Mouse (Mus musculus) stomach, embryonic 15.5 days (tissue): Measurements from ENCODE around the gene Gm44502. TPM values are rescaled to one million over a fixed set of nuclear protein-coding genes. Genes with fewer than 3 reads are reported as not detected.

Experiments used
- ATAC-seq: fragments of 200-750 bp; cut with Nextera tagmentation; 2 replicates; pipeline ENCODE4 v1.8.0; 2017; ENCODE audit warnings: low read depth, moderate number of reproducible peaks, moderate TSS enrichment; ENCODE audit not compliant: insufficient read depth, low FRiP score
- H3K27ac ChIP-seq: fragments of 300-500 bp; sonication (generic); 2 replicates; pipeline ENCODE4 v1.5.1; 2015; ENCODE audit warnings: mild to moderate bottlenecking, inconsistent platforms
- H3K27me3 ChIP-seq: fragments of 300-500 bp; sonication (generic); replicated peaks from 2 replicates; pipeline ENCODE4 v1.6.1; 2015; ENCODE audit warnings: inconsistent platforms
- H3K36me3 ChIP-seq: fragments of 300-500 bp; sonication (generic); 2 replicates; pipeline ENCODE4 v1.6.1; 2015; ENCODE audit warnings: inconsistent platforms
- H3K4me1 ChIP-seq: fragments of 300-500 bp; sonication (generic); 2 replicates; pipeline ENCODE4 v1.6.1; 2015; ENCODE audit warnings: inconsistent platforms
- H3K4me2 ChIP-seq: fragments of 300-500 bp; sonication (generic); 2 replicates; pipeline ENCODE4 v1.6.1; 2015; ENCODE audit warnings: mild to moderate bottlenecking, inconsistent platforms
- H3K4me3 ChIP-seq: fragments of 300-500 bp; sonication (generic); replicated peaks from 2 replicates; pipeline ENCODE4 v1.5.1; 2015; ENCODE audit warnings: inconsistent platforms
- H3K9ac ChIP-seq: fragments of 300-500 bp; sonication (generic); 2 replicates; pipeline ENCODE4 v1.6.1; 2015; ENCODE audit warnings: inconsistent platforms
- H3K9me3 ChIP-seq: fragments of 300-500 bp; sonication (generic); 2 replicates; pipeline ENCODE4 v1.6.1; 2016; ENCODE audit warnings: inconsistent platforms
- WGBS: fragments of 180-500 bp; shearing (Covaris S2); methylation state at CpG from one replicate; pipeline ENCODE4 v1.1.7; 2015; 5-methylcytosine and 5-hydroxymethylcytosine counted together
- polyA plus RNA-seq: library from polyadenylated mRNA; unstranded; fragments of >200 nt; fragmentation: Nextera tagmentation; extraction: Ambion mirVana; gene quantifications from 2 replicates; pipeline ENCODE4 v1.2.1, GENCODE M21; 2015

The Gm44502 gene
- polyA plus RNA-seq, result not detected in 2 replicates

GRCm38 (mm10) chr15:89429352-89430221, at the start of gene Gm44502, which contains the start of the genes C730034F03Rik and Chkb:
TSS of gene Gm44502 (minus strand) at chr15:89429696.
TSS of gene C730034F03Rik (plus strand) at chr15:89429589.
TSS of gene Chkb (minus strand) at chr15:89429908.
- under 1% methylated on average over 70 of the region's 70 CpGs for WGBS
- ATAC-seq, result peak; percentile 93
- Histone ChIP-seq H3K36me3 (0 out of 2 replicates have a peak, but pooled peaks cover 4% of the 10 kb centered on the region), H3K9ac (peak within 1 kb of the TSS; percentile 62), H3K27me3 (no peaks in the 10 kb centered on the region), H3K9me3 (no peaks in the 10 kb centered on the region), H3K4me2 (peak within 1 kb of the TSS; percentile 94), H3K4me3 (peak within 1 kb of the TSS; percentile 73), H3K4me1 (peaks cover 7% of the 10 kb centered on the region), H3K27ac (peak within 1 kb of the TSS; percentile 98)

DNA sequence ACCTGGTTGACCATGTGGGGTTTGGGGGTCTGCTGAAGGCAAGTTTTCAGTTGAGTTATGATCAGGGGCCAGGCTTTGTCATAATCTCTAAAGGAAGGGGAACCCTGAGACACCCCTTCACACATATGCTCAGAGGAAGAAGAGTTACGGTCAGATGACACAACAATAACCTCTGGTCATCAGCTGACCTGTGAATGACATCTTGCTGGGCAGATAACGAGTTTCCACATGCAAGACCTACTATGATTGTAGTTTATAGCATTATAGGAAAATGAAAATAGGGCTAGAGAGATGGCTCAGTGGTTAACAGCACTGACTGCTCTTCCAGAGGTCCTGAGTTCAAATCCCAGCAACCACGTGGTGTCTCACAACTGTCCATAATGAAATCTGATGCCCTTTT, 49.1 kb upstream of the Gm44502 start:
- Histone ChIP-seq H3K9me3 (no peaks in the 10 kb centered on the region), H3K4me1 (peaks cover 10% of the 10 kb centered on the region), H3K27ac (no peak overlapping the region), H3K4me2 (no peak overlapping the region), H3K27me3 (no peaks in the 10 kb centered on the region), H3K4me3 (no peak overlapping the region), H3K36me3 (no peaks in the 10 kb centered on the region), H3K9ac (no peak overlapping the region)
- no peak for ATAC-seq
- 87% methylated on average over 3 of the region's 3 CpGs for WGBS

DNA sequence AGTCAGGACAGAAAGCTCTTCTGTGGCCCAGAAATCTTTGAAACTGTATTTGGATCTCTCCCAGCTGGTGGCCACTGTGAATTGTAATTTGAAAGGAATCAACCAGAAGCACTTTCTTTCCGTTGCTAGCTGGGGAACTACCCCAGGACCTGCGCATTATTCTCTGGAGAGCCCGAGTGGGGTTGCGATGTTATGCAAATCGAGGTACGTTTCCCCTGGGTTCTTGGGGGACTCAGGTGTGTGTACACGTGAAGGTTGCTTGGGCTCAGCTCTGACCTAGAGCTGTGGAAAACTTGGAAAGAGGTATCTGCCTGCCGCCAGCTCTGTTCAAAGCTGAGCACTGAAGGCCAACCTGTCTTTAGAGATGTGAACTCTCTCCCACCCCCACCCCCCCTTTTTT, 48.3 kb upstream of the Gm44502 start:
- no peak overlapping the region for H3K9ac ChIP-seq
- ATAC-seq, result no peak
- H3K4me2 ChIP-seq, result no peak overlapping the region
- no peak overlapping the region for H3K27ac ChIP-seq
- H3K4me3 ChIP-seq, result no peak overlapping the region
- no peaks in the 10 kb centered on the region for H3K27me3 ChIP-seq
- H3K9me3 ChIP-seq, result no peaks in the 10 kb centered on the region
- H3K36me3 ChIP-seq, result no peaks in the 10 kb centered on the region
- WGBS, result 60% methylated on average over 8 of the region's 8 CpGs
- H3K4me1 ChIP-seq, result peaks cover 10% of the 10 kb centered on the region

DNA sequence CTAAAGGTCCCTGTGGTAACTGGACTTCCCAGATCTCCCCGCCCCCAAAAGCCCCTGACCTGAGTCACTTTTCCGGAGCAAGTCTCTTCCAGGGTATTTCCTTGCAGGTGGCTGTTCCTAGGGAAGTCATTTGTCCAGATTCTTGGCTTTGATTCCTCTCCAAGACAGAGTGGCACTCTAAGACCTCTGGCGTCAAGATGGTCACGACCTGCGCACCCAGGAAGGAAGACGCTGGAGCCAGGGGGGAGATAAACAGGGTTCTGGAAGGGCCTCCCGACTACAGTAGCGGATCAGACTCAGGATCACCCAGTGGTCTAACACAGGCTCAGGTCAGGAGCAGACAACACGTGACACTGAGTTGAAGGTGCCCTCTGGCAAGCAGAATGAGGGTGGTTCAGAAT, 47.6 kb upstream of the Gm44502 start, which contains the start of gene Arsa:
Gene Arsa, minus strand, starts transcription at position 335 of the 401 bp plus-strand sequence.
- 24% methylated on average over 9 of the region's 9 CpGs for WGBS
- H3K9ac ChIP-seq, result peak within 1 kb of the TSS; percentile 52; the same call in 1 of the 2 replicates

GRCm38 (mm10) chr15:89476475-89476815, 46.9 kb upstream of the Gm44502 start:
- H3K27ac ChIP-seq, result peak overlapping the region; percentile 80
- peak overlapping the region; percentile 91 for H3K4me2 ChIP-seq
- peak overlapping the region; percentile 60 for H3K4me3 ChIP-seq
- peaks cover 10% of the 10 kb centered on the region for H3K4me1 ChIP-seq
- 3% methylated on average over 5 of the region's 5 CpGs for WGBS
- no peaks in the 10 kb centered on the region for H3K9me3 ChIP-seq
- no peak for ATAC-seq
- no peaks in the 10 kb centered on the region for H3K36me3 ChIP-seq
- no peaks in the 10 kb centered on the region for H3K27me3 ChIP-seq
- peak overlapping the region; percentile 52; the same call in 1 of the 2 replicates for H3K9ac ChIP-seq

More for the DNA sequence above, 47.6 kb upstream of the Gm44502 start, which contains the start of gene Arsa:
- Histone ChIP-seq H3K4me2 (peak within 1 kb of the TSS; percentile 91), H3K4me1 (peaks cover 10% of the 10 kb centered on the region), H3K4me3 (peak within 1 kb of the TSS; percentile 60), H3K27ac (peak within 1 kb of the TSS; percentile 80), H3K36me3 (no peaks in the 10 kb centered on the region), H3K27me3 (no peaks in the 10 kb centered on the region), H3K9me3 (no peaks in the 10 kb centered on the region)
- ATAC-seq, result no peak

- Histone ChIP-seq H3K27ac (peak overlapping the region; percentile 80), H3K4me1 (peaks cover 10% of the 10 kb centered on the region), H3K4me2 (peak overlapping the region; percentile 91), H3K9ac (peak overlapping the region; percentile 52; the same call in 1 of the 2 replicates), H3K4me3 (peak overlapping the region; percentile 60), H3K27me3 (no peaks in the 10 kb centered on the region), H3K36me3 (no peaks in the 10 kb centered on the region), H3K9me3 (no peaks in the 10 kb centered on the region)
- peak; percentile 97 for ATAC-seq
- WGBS, result 10% methylated on average over 44 of the region's 44 CpGs
Observed at GRCm38 (mm10) chr15:89475611-89476474, 46.3 kb upstream of the Gm44502 start.

DNA sequence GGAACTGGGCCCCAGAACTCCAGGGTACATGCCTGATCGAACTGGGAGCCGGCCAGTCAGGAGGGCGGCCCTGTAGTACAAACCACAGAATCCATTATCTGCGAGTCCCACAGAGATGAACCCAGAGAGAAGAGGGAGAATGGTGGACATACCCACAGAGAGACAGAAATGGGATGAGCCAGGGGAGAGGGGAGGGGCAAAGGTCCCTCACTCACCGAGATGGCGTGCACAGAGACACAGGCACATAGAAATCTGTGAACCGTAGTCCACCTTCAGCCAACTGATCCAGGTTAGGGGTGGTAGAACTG, 45.8 kb upstream of the Gm44502 start:
- peaks cover 10% of the 10 kb centered on the region for H3K4me1 ChIP-seq
- 85% methylated on average over 7 of the region's 7 CpGs for WGBS
- no peak for ATAC-seq
- no peaks in the 10 kb centered on the region for H3K9me3 ChIP-seq
- H3K27me3 ChIP-seq, result no peaks in the 10 kb centered on the region
- no peaks in the 10 kb centered on the region for H3K36me3 ChIP-seq
- peak overlapping the region; percentile 91 for H3K4me2 ChIP-seq
- peak overlapping the region; percentile 60 for H3K4me3 ChIP-seq
- H3K9ac ChIP-seq, result no peak overlapping the region
- H3K27ac ChIP-seq, result no peak overlapping the region

DNA sequence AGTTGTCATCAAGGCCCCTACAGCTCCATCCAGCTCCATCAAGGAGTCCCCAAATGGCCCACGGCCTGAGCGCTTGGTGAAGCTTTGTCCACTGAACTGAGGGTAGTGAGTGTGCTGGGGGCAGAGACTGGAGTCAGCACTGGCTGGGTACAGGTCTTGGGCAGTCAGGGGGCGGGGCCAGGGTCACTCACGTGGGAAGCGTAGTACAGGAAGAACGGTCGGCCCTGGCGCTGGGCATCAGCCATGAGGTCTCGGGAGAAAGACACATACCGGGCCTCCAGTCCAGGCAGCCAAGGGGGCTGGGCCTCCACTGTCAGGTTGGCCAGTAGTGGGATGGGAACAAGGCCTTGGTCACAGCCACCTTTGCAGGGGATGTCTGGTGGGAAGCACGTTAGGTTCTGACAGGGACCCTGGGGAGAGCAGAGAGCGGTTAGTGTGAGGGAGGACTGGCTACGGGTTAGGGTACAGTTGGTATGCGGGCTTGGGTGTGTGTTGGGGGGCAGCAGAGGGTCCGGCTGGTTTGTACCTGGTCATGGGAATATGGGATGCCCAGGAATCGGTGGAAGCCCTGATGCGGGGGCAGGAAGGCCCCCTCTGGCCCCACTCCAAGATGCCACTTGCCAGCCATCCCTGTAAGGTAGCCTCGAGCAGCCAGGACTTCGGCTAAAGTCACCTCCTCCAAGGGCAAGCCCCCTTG, 45.2 kb upstream of the Gm44502 start:
- ATAC-seq, result no peak
- 94% methylated on average over 19 of the region's 19 CpGs for WGBS
- no peak overlapping the region for H3K9ac ChIP-seq
- no peaks in the 10 kb centered on the region for H3K36me3 ChIP-seq
- no peak overlapping the region for H3K4me3 ChIP-seq
- no peak overlapping the region for H3K4me2 ChIP-seq
- H3K27me3 ChIP-seq, result no peaks in the 10 kb centered on the region
- H3K9me3 ChIP-seq, result no peaks in the 10 kb centered on the region
- H3K27ac ChIP-seq, result no peak overlapping the region
- peaks cover 10% of the 10 kb centered on the region for H3K4me1 ChIP-seq

DNA sequence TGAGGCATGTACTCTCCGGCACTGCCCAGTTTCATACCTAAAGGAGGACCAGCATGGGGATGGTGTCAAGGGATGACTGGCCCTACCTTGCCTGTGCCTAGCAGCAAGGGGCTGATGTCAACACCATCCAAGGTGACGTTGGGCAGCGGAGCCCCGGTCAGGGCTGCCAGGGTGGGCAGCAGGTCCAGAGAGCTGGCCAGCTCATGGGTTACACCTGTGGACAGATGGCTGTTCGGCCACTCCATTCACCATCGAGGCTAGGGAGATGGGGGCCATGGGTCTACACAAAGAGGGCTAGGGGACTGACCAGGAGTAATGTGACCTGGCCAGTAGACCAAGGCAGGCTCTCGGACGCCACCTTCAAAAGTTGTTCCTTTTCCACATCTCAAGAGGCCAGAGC, 44.4 kb upstream of the Gm44502 start:
- 97% methylated on average over 8 of the region's 8 CpGs for WGBS
- Histone ChIP-seq H3K27me3 (no peaks in the 10 kb centered on the region), H3K4me3 (no peak overlapping the region), H3K4me1 (peaks cover 10% of the 10 kb centered on the region), H3K9me3 (no peaks in the 10 kb centered on the region), H3K27ac (no peak overlapping the region), H3K4me2 (no peak overlapping the region), H3K9ac (no peak overlapping the region), H3K36me3 (no peaks in the 10 kb centered on the region)
- no peak for ATAC-seq

DNA sequence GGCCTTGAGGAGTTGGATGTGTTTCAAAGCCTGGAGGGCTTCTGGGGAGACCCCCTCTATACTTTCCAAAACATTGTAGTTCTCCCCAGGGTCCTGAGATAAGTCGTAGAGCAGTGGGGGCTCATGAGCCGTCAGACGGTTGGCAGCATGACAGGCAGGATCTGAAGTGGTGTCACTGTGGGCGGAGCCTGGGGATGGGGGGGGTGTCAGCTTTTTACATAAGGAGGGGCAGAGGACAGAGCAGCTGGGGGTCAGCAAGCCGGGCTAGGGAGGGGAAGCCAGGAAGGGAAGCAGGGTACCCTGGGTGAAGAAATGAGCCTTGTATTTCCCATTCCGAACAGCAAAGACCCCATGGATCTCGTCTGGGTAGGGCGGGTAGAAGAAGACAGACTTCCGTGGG, 43.9 kb upstream of the Gm44502 start:
- H3K27ac ChIP-seq, result no peak overlapping the region
- H3K36me3 ChIP-seq, result no peaks in the 10 kb centered on the region
- WGBS, result 77% methylated on average over 9 of the region's 9 CpGs
- no peaks in the 10 kb centered on the region for H3K9me3 ChIP-seq
- no peaks in the 10 kb centered on the region for H3K27me3 ChIP-seq
- no peak for ATAC-seq
- no peak overlapping the region for H3K4me3 ChIP-seq
- H3K9ac ChIP-seq, result no peak overlapping the region
- H3K4me2 ChIP-seq, result no peak overlapping the region
- peaks cover 10% of the 10 kb centered on the region for H3K4me1 ChIP-seq

DNA sequence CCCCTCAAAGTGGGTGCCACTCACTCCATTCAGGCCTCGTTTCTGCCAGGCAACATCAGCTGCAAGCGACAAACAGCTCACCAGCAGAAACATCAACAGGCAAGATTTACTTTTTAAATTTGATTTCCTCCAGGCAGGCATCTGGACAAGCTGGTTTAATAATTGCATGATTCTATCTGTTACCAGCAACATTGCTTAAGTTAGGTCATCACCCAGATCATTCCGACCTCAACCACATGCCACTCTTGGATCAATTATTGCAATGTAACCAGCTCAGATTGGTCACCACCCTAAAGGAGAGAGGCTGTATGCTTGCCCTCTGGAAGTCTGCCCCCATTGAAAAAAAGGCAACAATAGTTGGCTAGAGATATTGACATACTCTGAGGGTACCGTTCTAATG, 42.0 kb upstream of the Gm44502 start:
- Histone ChIP-seq H3K9ac (no peak overlapping the region), H3K36me3 (no peaks in the 10 kb centered on the region), H3K4me2 (no peak overlapping the region), H3K4me3 (no peak overlapping the region), H3K9me3 (no peaks in the 10 kb centered on the region), H3K4me1 (peaks cover 9% of the 10 kb centered on the region), H3K27me3 (no peaks in the 10 kb centered on the region; the same call in 1 of the 2 replicates), H3K27ac (no peak overlapping the region)
- no peak for ATAC-seq
- 84% methylated on average over 4 of the region's 4 CpGs for WGBS
